Mouse (Mus musculus) Muller cell, postnatal 12 days (primary cell): ENCODE results near the gene Gm49352.
"Not testable (repeated sequence)": the region's sequence is repeated elsewhere in the genome, so short reads cannot be mapped to it uniquely, and the experiment has no call there.

Source experiments
- DNase-seq: peaks from one replicate; pipeline ENCODE4 v3.0.0-alpha.2; 2015; ENCODE audit errors: inconsistent ontology term

Gm49352 gene

DNA sequence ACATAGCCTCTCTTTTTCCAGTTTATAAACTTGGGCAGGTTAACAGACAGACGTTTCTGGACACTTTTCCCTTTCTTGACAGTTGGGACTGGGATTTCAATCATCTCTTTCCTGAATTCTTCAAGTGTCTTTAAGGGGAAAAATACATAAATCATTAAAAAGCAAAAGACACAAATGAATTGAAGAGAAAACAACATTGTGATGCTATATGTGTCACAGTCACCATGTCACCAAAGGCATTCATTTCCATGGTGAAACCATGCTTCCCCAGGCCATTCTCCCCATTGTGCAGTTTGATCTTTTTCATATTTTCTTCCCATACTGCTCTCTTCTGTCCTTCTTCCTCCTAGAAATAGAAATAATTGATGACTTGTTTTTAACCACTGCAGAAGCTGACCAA is at the start of gene Gm49352:
TSS of gene Gm49352 (minus strand) at position 101 of the 400 bp plus-strand sequence.
- not testable (repeated sequence) for DNase-seq

DNA sequence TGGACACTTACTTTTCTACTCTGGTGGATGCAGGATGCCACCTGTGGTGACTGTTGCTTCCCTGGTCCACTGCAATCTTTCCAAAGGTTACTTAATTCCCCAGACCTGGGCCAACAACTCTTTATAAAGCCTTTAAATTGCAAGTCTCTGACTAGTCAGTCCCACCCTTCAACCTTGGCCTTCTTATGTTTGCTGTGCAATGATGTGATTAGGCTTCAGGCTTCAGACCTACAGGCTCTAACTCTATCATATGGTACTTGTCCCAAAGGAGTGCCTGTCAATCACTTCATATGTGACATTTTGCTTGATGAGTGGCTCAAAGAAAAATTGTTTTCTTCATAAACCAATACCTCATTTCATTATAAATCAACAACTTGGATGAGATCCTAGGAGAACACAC is 2.1 kb upstream of the Gm49352 start, which contains the start of gene Cts3:
TSS of gene Cts3 (minus strand) at position 101 of the 400 bp plus-strand sequence.
- DNase-seq: no peak

DNA sequence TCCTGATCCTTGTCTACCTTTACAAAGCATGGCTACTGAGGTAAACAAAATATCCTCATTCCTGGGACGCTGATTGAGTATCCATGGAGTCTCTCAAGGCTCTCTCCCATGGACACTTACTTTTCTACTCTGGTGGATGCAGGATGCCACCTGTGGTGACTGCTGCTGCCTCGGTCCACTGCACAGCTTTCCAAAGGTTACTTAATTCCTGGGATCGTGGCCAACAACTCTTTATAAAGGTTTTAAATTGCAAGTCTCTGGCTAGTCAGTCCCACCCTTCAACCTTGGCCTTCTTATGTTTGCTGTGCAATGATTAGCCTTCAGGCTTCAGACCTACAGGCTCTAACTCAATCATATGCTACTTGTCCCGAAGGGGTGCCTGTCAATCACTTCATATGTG is 26.3 kb downstream of the Gm49352 start, which contains the start of gene Ctsm:
TSS of gene Ctsm (minus strand) at position 209 of the 400 bp plus-strand sequence.
- no peak for DNase-seq
